Comparison of ENCODE assay signal across 1 mouse cellular context in the genomic region with DNA sequence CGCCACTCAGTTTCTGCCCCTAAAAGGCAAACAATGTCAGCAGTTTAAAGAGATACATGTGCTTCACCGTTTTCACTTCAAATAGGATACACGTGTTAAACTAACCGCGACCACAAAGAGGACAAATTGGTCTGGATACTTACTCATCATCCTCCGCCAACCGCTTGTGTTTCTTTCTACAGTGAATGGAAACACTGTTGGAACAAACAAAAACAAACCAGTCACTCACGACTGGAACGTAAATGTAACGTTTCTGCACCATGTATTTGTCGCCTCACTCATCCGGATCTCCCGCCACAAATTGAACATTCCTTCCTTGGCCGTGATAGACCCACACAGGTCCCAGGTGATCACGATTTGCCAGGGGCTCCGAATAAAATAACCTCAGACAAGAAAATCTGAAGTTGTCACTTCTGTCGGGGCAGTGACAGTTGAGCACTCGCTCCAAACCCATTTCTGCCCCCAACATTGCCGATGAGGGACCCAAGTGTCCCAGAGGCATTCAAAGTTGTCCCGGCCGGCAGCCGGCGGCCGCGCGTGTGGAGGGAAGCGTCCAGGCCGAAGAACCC.
TF ChIP-seq lines count a peak whose summit lies in the region.

No protein-coding gene starts in this region.

TF ChIP-seq in CH12.LX, 34 proteins besides CTCF, POLR2A, EP300 and RAD21:
- TF ChIP-seq UBTF (IDR thresholded peaks at IDR 0.05; ENCODE audit: low read depth, low read length) (no peak), ZC3H11A (IDR thresholded peaks at IDR 0.05; ENCODE audit: low read depth, low read length) (no peak), POLR2AphosphoS2 (IDR thresholded peaks at IDR 0.05; ENCODE audit: low read depth, low read length) (no peak), CHD1 (IDR thresholded peaks at IDR 0.05; ENCODE audit: low read depth, low read length) (peak; percentile 59), USF2 (conservative IDR thresholded peaks at IDR 0.05; ENCODE audit: low read depth, low read length) (no peak), SIN3A (IDR thresholded peaks at IDR 0.05; ENCODE audit: low read length) (no peak; the same call in 1 of the 2 replicates), RCOR1 (conservative IDR thresholded peaks at IDR 0.05; ENCODE audit: low read depth, low read length) (no peak), E2F4 (IDR thresholded peaks at IDR 0.05; ENCODE audit: insufficient replicate concordance, low read depth, low read length) (no peak), TCF12 (IDR thresholded peaks at IDR 0.05; ENCODE audit: low read depth, low read length) (no peak), JUN (IDR thresholded peaks at IDR 0.05; ENCODE audit: insufficient read depth, low read depth, low read length) (no peak), BHLHE40 (IDR thresholded peaks at IDR 0.05; ENCODE audit: low read depth, low read length) (peak; percentile 72), NRF1 (IDR thresholded peaks at IDR 0.05; ENCODE audit: low read depth, low read length) (no peak), MAX (IDR thresholded peaks at IDR 0.05; ENCODE audit: low read length) (peak; percentile 94), GABPA (IDR thresholded peaks at IDR 0.05; ENCODE audit: insufficient replicate concordance, low read depth, low read length) (no peak), ETS1 (conservative IDR thresholded peaks at IDR 0.05; ENCODE audit: low read depth, low read length) (no peak), NELFE (IDR thresholded peaks at IDR 0.05; ENCODE audit: low read depth, low read length) (no peak), MXI1 (IDR thresholded peaks at IDR 0.05; ENCODE audit: low read depth, low read length) (peak; percentile 97), MEF2A (IDR thresholded peaks at IDR 0.05; ENCODE audit: borderline replicate concordance, low read depth, low read length) (no peak), MYC (IDR thresholded peaks at IDR 0.05; ENCODE audit: low read depth, low read length) (peak; percentile 94), SMC3 (IDR thresholded peaks at IDR 0.05; ENCODE audit: low read depth, low read length) (no peak)
